In genomic region chr11:77621902-77622535, GRCm38 (mm10) we compare ENCODE assay signal across 27 mouse cellular contexts. TPM values are rescaled to one million over a fixed set of nuclear protein-coding genes. Genes with fewer than 3 reads are reported as not detected.
DNase-seq lines count a peak whose midpoint lies in the region; ATAC-seq and TF ChIP-seq lines count a peak whose summit lies in the region.
"Had no signal": no experiment of that assay in that cellular context is flagged by ENCODE, and none has a peak within 500 bp of the region (broad histone marks: within the 10 kb centered on the region; RNA-seq: fewer than 3 reads in every experiment).

No protein-coding gene starts in this region.

- H3K27me3 ChIP-seq in kidney, embryonic 16.5 days (ENCODE audit: insufficient read depth, low read length) = 0 out of 2 replicates have a peak, but pooled peaks cover 2% of the 10 kb centered on the region
- no peaks in the 10 kb centered on the region for H3K27me3 ChIP-seq in kidney, adult 2 months (replicated peaks; ENCODE audit: control insufficient read depth, insufficient read depth, low read length)
- no peaks in the 10 kb centered on the region for H3K27me3 ChIP-seq in C2C12 (ENCODE audit: control insufficient read depth, insufficient read depth, insufficient read length)
- H3K27me3 ChIP-seq: forebrain, embryonic 13.5 days had no signal

- no peaks in the 10 kb centered on the region for H3K79me3 ChIP-seq in C2C12 (ENCODE audit: low read depth)

- H3K27ac ChIP-seq in kidney, embryonic 16.5 days (ENCODE audit: low read length) = peak overlapping the region; percentile 20
- no peak overlapping the region for H3K27ac ChIP-seq in kidney, adult 2 months (ENCODE audit: insufficient read depth, low read depth, low read length)
- no peak overlapping the region for H3K27ac ChIP-seq in ES-E14 (ENCODE audit: insufficient read depth, low read depth, low read length, poor library complexity, severe bottlenecking)
- 0 out of 2 replicates have a peak overlapping the region, but pooled peaks have one; percentile 12 for H3K27ac ChIP-seq in macrophage
- H3K27ac ChIP-seq: forebrain, embryonic 13.5 days; hindbrain, embryonic 14.5 days; limb, embryonic 12.5 days; midbrain, embryonic 10.5 days; neural tube, embryonic 13.5 days had no signal

- H3K4me1 ChIP-seq in kidney, embryonic 16.5 days (ENCODE audit: insufficient read depth, low read length) = peaks cover 15% of the 10 kb centered on the region; the same call in 1 of the 2 replicates
- H3K4me1 ChIP-seq in kidney, adult 2 months (ENCODE audit: control insufficient read depth, insufficient read depth, low read length) = no peaks in the 10 kb centered on the region
- H3K4me1 ChIP-seq in ES-E14 (ENCODE audit: control insufficient read depth in 2 of 2, insufficient read depth in 2 of 2, low read length in 2 of 2, poor library complexity in 1 of 2) = peaks cover 0 to 4% of the 10 kb centered on the region in 2 experiments; a peak in 1 of 4 replicates

- no peak for TF ChIP-seq CTCF in kidney, adult 2 months (conservative IDR thresholded peaks at IDR 0.05; ENCODE audit: insufficient read depth, insufficient read length, low read depth, low read length)
- no peak for TF ChIP-seq CTCF in C2C12 (IDR thresholded peaks at IDR 0.05; ENCODE audit: control insufficient read depth, insufficient read depth, insufficient read length)

- H3K36me3 ChIP-seq in kidney, embryonic 16.5 days (ENCODE audit: insufficient read depth, low read length) = no peaks in the 10 kb centered on the region
- no peaks in the 10 kb centered on the region for H3K36me3 ChIP-seq in kidney, adult 2 months (ENCODE audit: control insufficient read depth, insufficient read depth, low read length)
- H3K36me3 ChIP-seq in C2C12 (ENCODE audit: control insufficient read depth, insufficient read depth) = no peaks in the 10 kb centered on the region
- no peaks in the 10 kb centered on the region for H3K36me3 ChIP-seq in ES-E14 (ENCODE audit: control insufficient read depth, insufficient read depth, low read length, poor library complexity, severe bottlenecking)
- no peaks in the 10 kb centered on the region for H3K36me3 ChIP-seq in macrophage (ENCODE audit: inconsistent target)
- H3K36me3 ChIP-seq: heart, embryonic 12.5 days; limb, embryonic 12.5 days; midbrain, embryonic 10.5 days; neural tube, embryonic 13.5 days had no signal

- no peak overlapping the region for H3K4me3 ChIP-seq in kidney, embryonic 16.5 days (ENCODE audit: low read length)
- no peak overlapping the region for H3K4me3 ChIP-seq in kidney, adult 2 months (ENCODE audit: insufficient read depth, low read depth, low read length)
- H3K4me3 ChIP-seq in C2C12 (ENCODE audit: insufficient read depth, poor library complexity, severe bottlenecking) = no peak overlapping the region
- no peak overlapping the region for H3K4me3 ChIP-seq in ES-E14 (ENCODE audit: insufficient read depth in 1 of 2, low read depth in 1 of 2, low read length in 2 of 2, poor library complexity in 1 of 2, severe bottlenecking in 1 of 2)
- H3K4me3 ChIP-seq in macrophage (ENCODE audit: inconsistent target) = no peak overlapping the region
- H3K4me3 ChIP-seq: forebrain, embryonic 13.5 days; heart, embryonic 12.5 days; limb, embryonic 12.5 days; midbrain, embryonic 10.5 days; neural tube, embryonic 13.5 days had no signal

- TF ChIP-seq POLR2A in kidney, adult 2 months (IDR thresholded peaks at IDR 0.05; ENCODE audit: low read depth, low read length) = no peak

- in situ Hi-C loops in ES-E14 (cut with MboI; ENCODE audit: low sequenced_read_pairs in 2 of 2, unreplicated experiment in 2 of 2) = no loop called here

- no peak overlapping the region for H3K9ac ChIP-seq in kidney, embryonic 16.5 days (replicated peaks; ENCODE audit: low read length)
- H3K9ac ChIP-seq in ES-E14 (ENCODE audit: insufficient read depth, low read depth, low read length, poor library complexity, severe bottlenecking) = no peak overlapping the region
- H3K9ac ChIP-seq: forebrain, embryonic 13.5 days; heart, embryonic 12.5 days; hindbrain, embryonic 14.5 days; limb, embryonic 12.5 days; liver, postnatal 0 days; neural tube, embryonic 13.5 days had no signal

- 46% methylated on average over 5 of the region's 5 CpGs for WGBS in kidney, embryonic 16.5 days
- 67% methylated on average over 5 of the region's 5 CpGs for WGBS in kidney, adult 2 months
- WGBS in macrophage (ENCODE audit: missing documents) = 40% methylated on average over 2 of the region's 5 CpGs

- H3K79me2 ChIP-seq in C2C12 (ENCODE audit: control insufficient read depth, insufficient read depth) (no peaks in the 10 kb centered on the region), macrophage (ENCODE audit: inconsistent target) (no peaks in the 10 kb centered on the region)

- no peaks in the 10 kb centered on the region for H3K9me3 ChIP-seq in kidney, embryonic 16.5 days (ENCODE audit: low read length)
- no peaks in the 10 kb centered on the region for H3K9me3 ChIP-seq in ES-E14 (ENCODE audit: control insufficient read depth, insufficient read depth, low read depth, low read length)
- H3K9me3 ChIP-seq: forebrain, embryonic 13.5 days; heart, embryonic 12.5 days; limb, embryonic 12.5 days; midbrain, embryonic 10.5 days; neural tube, embryonic 13.5 days had no signal

- no peak overlapping the region for H3ac ChIP-seq in C2C12 (ENCODE audit: control insufficient read depth, insufficient read length, low read depth)

- ATAC-seq in kidney, embryonic 16.5 days (ENCODE audit: low FRiP score, low TSS enrichment) = no peak
- ATAC-seq: forebrain, embryonic 13.5 days; inflammation-experienced regulatory T-cells, adult 6 months; liver, postnatal 0 days; midbrain, embryonic 16.5 days had no signal

- H3K4me2 ChIP-seq in kidney, embryonic 16.5 days (replicated peaks; ENCODE audit: low read depth, low read length) = no peak overlapping the region
- H3K4me2 ChIP-seq: forebrain, embryonic 13.5 days; heart, embryonic 12.5 days; hindbrain, embryonic 14.5 days; limb, embryonic 12.5 days; liver, embryonic 11.5 days; neural tube, embryonic 13.5 days had no signal

- DNase-seq in kidney, adult 2 months = no peak
- no peak for DNase-seq in ES-E14 (ENCODE audit: low read depth, low spot score)
- no peak for DNase-seq in neural tube, embryonic 10.5 days (ENCODE audit: extremely low spot score, low spot score)
- DNase-seq in heart, postnatal 4 days = no peak
- DNase-seq: adrenal gland, adult 2 months; adrenal gland, postnatal 36 days; cerebellum, adult 18-20 months; cerebellum, postnatal 10 days; gastrocnemius, postnatal 10 days; kidney, adult 18-20 months; liver, postnatal 0 days; lung, postnatal 36 days; right cerebral cortex, postnatal 4 days; thymus, adult 2 months; thymus, postnatal 4 days had no signal

TF ChIP-seq in C2C12, 6 proteins besides CTCF, POLR2A, EP300 and RAD21:
- TF ChIP-seq USF1 (IDR thresholded peaks at IDR 0.05; ENCODE audit: low read depth) (no peak), FOSL1 (IDR thresholded peaks at IDR 0.05; ENCODE audit: insufficient read depth, low read length, poor library complexity, severe bottlenecking) (no peak), MYOD1 (IDR thresholded peaks at IDR 0.05; ENCODE audit: control insufficient read depth, insufficient read length, low read depth) (peak; percentile 62), MAX (IDR thresholded peaks at IDR 0.05) (no peak)

TF ChIP-seq in ES-E14, 5 proteins besides CTCF, POLR2A, EP300 and RAD21:
- peak; percentile 46; the same call in 1 of the 2 replicates for TF ChIP-seq ZNF384 (IDR thresholded peaks at IDR 0.05; ENCODE audit: low read depth, low read length)
- TF ChIP-seq MAFK (IDR thresholded peaks at IDR 0.05; ENCODE audit: insufficient read depth, low read depth, low read length) = no peak

RNA-seq across cellular contexts. Expression of gene Taok1, which starts 14.4 kb away (rescaled TPM):
- 12.8 and 16.0 TPM in 2 replicates for polyA plus RNA-seq in kidney, embryonic 16.5 days (2015; fragmentation: Nextera tagmentation; extraction: Ambion mirVana)
- 4.7 and 6.9 TPM in 2 replicates for polyA plus RNA-seq in kidney, adult 2 months (2012; rRNA removed)
- polyA plus RNA-seq in C2C12 (2012; fragmentation: generic; extraction: Trizol) = 5.1 TPM
- 48.4 and 60.8 TPM in 2 replicates for total RNA-seq in ES-E14 (2012; rRNA removed)
- 100 to 1,000 TPM in 18 of 26 experiments, 10 to 100 TPM in 8; 92.5 to 145 (median 107) TPM for total RNA-seq in macrophage (2018; cell fraction: chromatin; rRNA removed)
- 10 to 100 TPM; 46.7 to 77.0 (median 58.6) TPM for total RNA-seq in macrophage (2018; cell fraction: cytosol; rRNA removed)
- total RNA-seq in macrophage (2018; cell fraction: nucleus; rRNA removed) = 100 to 1,000 TPM in 9 of 26 experiments, 10 to 100 TPM in 17; 85.3 to 166 (median 94.5) TPM
- polyA plus RNA-seq in macrophage (2018) = 16.9 to 21.9 TPM (median 19.1 TPM) in 3 replicates
- total RNA-seq in heart, postnatal 4 days (2021) = 10 to 100 TPM; 62.0 to 62.8 TPM

Comparison
In these comparisons a context has a peak if more than half of its experiments do, and no peak if none do; other contexts are left out.
1. H3K27ac ChIP-seq: peak in kidney, embryonic 16.5 days (single experiment) and macrophage (single experiment); none in kidney, adult 2 months (single experiment) and ES-E14 (single experiment).